Mouse (Mus musculus) MEL-GATA-1-ER (cell line): ENCODE results near the gene Prss29.

ENCODE experiments used
- DNase-seq: peaks from one replicate; pipeline ENCODE4 v3.0.0-alpha.2; 2012; ENCODE audit warnings: low read depth; ENCODE audit errors: extremely low read depth

Gene Prss29

GRCm38 (mm10) chr17:25318354-25318753 is at the start of gene Prss29:
Gene Prss29 (plus strand): TSS chr17:25318654.
- no peak for DNase-seq

- DNase-seq = no peak
Observed at GRCm38 (mm10) chr17:25270795-25271335, 47.6 kb upstream of the Prss29 start.

DNA sequence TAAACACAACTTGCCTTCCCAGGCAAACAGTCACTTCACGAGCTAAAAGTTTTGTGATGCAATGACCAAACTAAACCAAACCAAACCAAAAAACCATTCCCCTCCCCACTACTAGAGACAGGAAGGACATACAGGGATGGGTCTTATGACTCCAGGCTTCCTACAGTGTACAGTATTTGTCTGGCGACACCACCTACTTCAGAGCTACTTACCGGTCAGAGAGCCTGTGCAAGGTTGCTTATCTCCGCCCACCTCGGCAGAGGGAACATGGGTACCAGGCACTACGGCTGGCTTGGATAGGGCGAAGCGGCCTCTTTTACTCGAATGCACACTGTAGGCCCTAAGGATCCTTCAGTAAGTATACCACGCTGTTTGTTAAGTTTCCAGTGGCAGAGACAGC is 46.1 kb upstream of the Prss29 start:
- no peak for DNase-seq

GRCm38 (mm10) chr17:25272951-25273705 is 45.3 kb upstream of the Prss29 start:
- no peak for DNase-seq

DNA sequence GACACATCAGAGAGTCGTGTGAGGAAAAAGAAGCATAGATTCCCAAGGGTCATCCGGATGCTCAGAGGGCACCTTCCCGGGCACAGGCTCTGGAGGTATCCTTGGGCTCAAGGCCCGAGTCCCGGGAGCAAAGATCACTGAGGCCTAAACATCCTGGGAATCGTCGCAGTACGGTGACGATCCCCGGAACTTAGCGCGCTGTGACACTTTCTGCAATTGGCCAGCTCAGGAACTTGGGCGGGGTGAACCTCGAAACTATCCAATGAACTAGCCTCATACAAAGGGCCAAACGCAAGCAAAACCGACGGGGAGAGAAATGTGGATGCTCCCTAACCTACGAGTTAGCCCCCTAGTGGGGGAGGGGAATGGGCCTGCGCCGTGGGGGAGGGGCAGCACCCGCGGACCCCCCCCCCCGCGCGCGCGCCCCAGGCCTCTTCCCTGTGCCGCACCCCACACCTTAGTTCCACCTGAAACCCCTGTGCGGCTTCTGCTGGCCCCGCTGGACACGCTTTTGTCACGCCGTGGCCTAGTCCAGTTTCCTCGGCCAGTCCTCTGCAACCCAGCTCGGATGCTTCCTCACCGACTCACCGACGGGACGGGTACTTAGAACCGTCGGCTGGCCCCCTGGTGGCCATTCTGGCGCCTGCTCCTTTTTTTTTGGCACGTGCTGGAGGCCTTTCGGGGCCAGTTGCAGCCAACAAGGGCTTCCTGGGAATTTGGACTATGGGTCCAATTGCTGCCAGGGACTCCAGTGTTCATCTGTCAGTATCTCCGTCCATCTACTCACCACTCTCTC is 44.5 kb upstream of the Prss29 start:
- peak; percentile 98 for DNase-seq

- no peak for DNase-seq
Observed at GRCm38 (mm10) chr17:25274571-25275346, 43.7 kb upstream of the Prss29 start, which contains the start of gene Ube2i. Gene Ube2i (minus strand): TSS chr17:25274622.

DNA sequence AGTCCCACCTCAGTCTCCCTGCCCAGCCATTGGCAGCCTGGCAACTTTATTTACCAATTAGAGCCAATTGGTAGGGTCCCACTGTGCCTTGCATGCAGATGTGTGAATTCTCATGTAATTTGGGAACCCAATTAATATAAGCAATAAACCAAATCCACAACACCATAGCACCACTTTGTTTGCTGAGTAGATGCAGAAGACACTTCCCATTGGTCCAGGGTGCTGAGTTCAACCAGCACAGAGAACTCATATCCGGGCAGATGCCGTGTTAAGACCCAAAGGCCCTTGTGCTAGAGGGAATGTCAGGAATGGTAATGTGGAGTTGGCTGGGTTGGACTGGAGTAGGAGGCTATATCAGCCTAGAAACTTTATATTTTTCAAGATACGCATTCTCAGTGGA is 42.6 kb upstream of the Prss29 start:
- no peak for DNase-seq

DNA sequence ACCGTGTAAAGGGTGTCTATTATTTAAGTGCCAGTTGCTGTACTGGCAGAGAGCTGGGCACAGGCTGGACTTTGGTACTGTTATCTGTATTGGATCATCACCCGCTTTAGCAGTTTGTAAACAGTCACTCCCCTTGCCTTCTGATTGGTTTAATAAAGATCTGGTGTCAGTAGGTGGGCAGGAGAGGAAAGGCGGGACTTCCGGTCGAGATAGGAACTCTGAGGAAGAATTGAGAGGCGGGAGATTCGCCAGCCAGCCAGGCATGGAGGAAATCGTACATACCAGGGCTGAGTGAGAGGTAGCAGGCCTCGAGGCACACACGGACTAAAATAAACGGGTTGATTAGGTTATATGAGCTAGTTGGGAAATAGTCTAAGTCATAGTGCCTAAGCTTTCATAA is 36.3 kb upstream of the Prss29 start:
- peak; percentile 74 for DNase-seq

- DNase-seq = peak; percentile 50
Observed at GRCm38 (mm10) chr17:25285033-25285432, 33.4 kb upstream of the Prss29 start.

- DNase-seq = no peak
Observed at GRCm38 (mm10) chr17:25288842-25289241, 29.6 kb upstream of the Prss29 start.

- DNase-seq = no peak
Observed at GRCm38 (mm10) chr17:25290411-25290810, 28.0 kb upstream of the Prss29 start.

GRCm38 (mm10) chr17:25293495-25293894 is 25.0 kb upstream of the Prss29 start:
- DNase-seq = no peak

GRCm38 (mm10) chr17:25294111-25294510 is 24.3 kb upstream of the Prss29 start:
- DNase-seq = no peak

DNA sequence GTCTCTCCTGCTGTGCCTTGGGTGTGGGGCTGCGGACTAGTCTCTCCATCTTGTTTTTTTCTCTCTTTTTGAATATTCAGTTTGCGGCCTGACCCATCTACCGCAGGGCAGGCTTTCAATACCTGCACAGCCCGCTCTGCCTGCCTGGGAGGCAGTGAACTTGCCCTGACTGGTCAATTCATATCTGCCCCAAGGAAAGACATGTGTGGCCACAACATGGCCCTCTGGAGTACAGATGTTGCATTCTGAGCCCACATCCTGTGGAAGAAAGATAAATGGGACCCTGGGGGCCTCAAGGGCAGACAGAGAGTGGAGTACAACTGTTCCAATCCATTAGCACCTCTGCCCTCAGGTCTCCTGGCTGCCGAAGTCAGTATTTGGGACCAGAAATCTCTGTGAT is 20.4 kb upstream of the Prss29 start, which contains the start of gene Prss34:
TSS of gene Prss34 (plus strand) at position 301 of the 400 bp plus-strand sequence.
- DNase-seq = no peak

DNA sequence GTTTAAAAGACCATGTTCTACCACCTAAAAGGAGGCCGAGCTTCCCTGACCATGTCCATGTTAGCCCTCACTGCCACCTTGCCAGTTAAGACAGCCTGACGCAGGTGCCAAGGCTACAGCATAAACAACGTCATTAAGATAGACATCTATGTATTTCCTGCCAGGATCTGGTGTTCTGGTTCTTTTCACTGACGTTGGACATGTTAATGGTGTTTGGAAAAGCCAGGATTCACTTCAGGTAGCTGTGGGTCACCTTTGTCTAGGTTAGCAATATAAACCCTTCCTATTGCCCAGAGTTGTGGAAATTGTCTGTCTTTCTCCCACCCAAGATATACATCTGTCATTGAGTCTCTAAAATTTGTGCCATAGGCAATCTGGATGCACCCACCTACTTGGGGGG is 10.1 kb upstream of the Prss29 start, which contains the start of gene Prss28:
TSS of gene Prss28 (plus strand) at position 301 of the 400 bp plus-strand sequence.
- no peak for DNase-seq

DNA sequence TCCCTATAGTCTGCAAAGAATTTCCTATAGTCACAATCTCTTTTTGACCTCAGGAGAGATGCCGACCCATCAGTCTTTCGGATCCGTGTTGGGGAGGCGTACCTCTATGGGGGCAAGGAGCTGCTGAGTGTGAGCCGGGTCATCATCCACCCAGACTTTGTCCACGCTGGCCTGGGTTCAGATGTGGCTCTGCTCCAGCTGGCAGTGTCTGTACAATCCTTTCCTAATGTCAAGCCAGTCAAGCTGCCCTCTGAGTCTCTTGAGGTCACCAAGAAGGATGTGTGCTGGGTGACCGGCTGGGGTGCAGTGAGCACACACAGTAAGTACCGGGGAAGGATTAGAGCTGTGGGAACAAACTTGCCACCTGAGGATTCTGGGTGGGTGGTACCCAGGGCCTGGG is 2.4 kb downstream of the Prss29 start:
- no peak for DNase-seq

DNA sequence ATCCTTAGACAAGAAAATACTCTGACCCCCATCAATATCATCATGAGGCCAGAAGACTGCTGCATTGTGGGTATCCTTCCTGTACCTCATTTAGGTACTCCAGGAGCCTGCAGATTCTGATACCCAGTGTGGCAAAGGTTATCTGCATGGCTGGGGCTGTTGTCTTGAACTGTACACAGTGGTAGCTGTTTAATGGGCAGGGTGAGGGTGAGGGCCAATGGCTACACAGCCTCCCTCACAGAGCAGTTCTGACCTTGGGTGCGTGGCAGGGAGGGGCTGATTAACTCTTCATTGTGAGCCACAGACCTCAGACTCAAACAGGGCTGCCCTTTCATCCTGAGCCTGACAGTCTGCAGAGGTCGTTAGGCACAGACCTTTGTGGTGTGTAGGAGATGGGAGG is 4.5 kb downstream of the Prss29 start:
- DNase-seq = no peak

DNA sequence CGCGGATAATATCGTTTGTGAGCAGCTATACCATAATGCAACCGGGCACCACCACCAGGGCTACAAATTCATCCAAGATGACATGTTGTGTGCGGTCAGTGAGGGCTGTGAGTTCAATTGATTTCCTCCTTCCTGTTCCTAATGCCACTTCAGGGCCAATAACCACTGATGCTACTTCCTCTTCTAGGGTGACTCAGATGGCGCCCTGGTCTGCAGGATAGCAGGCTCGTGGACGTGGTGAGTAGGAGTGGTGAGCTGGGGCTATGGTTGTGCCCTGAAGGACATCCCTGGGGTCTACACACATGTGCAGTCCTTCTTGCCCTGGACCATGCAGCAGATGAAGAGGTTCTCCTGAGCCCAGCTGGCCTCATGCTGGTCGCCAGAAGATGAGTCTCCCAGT is 13.9 kb downstream of the Prss29 start:
- DNase-seq = no peak

- no peak for DNase-seq
Observed at GRCm38 (mm10) chr17:25333943-25334342, 15.5 kb downstream of the Prss29 start.

- no peak for DNase-seq
Observed at GRCm38 (mm10) chr17:25338218-25338617, 19.8 kb downstream of the Prss29 start.

GRCm38 (mm10) chr17:25340003-25340402 is 21.5 kb downstream of the Prss29 start:
- DNase-seq = no peak
